Mouse (Mus musculus): ENCODE measurements at regions not wholly inside any gene's neighbourhood (a gene's known extent, or its start where the extent isn't known, plus 50 kb on each side); places are given as distances from the start of the nearest gene placed in this dataset.

DNA sequence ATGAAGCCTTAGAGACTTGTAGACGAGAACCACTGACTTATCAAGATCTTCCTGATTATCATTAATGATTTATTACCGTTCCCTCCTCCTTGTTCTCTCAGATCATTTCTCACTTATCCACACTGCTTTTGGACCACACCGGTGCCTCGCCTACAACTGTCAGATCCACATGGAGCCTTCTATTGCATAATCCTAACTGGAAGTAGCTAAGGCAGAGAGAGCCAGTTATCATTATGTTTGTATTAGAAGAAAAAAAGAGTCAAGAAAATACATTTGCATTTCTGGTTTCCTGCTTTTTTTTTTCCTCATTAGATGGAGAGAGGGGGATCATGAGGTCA lies 147.1 kb upstream of the Usp25 start:
- TF ChIP-seq CTCF (IDR thresholded peaks at IDR 0.05; ENCODE audit: borderline replicate concordance, insufficient read depth, low read depth, low read length) (no peak), POLR2A (IDR thresholded peaks at IDR 0.05; ENCODE audit: borderline replicate concordance, insufficient read depth, low read length) (no peak)
- DNase-seq, result no peak
- Histone ChIP-seq H3K27me3 (ENCODE audit: control insufficient read depth, insufficient read depth, low read length) (no peaks in the 10 kb centered on the region), H3K4me1 (ENCODE audit: control insufficient read depth, insufficient read depth, low read length) (no peaks in the 10 kb centered on the region), H3K4me3 (replicated peaks; ENCODE audit: insufficient read depth, low read depth, low read length) (no peak overlapping the region), H3K27ac (ENCODE audit: insufficient read depth, low read length) (no peak overlapping the region)
- WGBS, result 45% methylated on average over 4 of the region's 4 CpGs

DNA sequence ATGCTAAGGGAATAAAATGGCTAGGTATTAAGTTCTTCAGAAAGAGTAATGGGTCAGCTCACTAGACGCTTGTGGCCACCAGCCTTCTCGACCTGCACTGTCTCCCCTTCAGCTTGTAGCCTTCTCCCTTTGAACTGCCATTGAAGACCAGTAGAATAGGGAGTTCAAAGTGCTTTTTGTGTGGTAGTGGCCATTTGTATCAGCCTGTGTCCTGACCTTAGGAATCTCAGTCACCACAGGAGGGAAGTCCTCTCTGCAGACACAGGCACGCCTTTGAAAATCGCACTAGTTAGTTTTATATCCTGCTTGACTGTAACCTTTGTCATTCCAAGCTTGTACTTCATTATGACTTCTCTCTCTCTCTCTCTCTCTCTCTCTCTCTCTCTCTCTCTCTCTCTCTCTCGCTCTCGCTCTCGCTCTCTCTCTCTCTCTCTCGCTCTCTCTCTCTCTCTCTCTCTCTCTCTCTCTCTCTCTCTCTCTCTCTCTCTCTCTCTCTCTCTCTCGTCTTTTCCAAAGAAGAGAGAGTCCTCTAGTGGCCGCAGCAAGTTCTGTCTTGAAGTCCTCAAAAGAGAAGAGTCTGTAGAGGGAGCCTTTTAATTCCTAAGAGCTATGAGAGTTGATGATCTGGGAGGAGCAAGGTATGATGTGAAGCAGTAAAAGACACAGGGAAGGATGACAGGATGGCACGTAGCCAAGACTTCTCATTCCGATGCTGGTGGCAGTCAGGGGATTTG lies 147.6 kb upstream of the Usp25 start:
- TF ChIP-seq POLR2A (IDR thresholded peaks at IDR 0.05; ENCODE audit: borderline replicate concordance, insufficient read depth, low read length), result no peak
- TF ChIP-seq CTCF (IDR thresholded peaks at IDR 0.05; ENCODE audit: borderline replicate concordance, insufficient read depth, low read depth, low read length), result peak; percentile 5; the same call in 1 of the 2 replicates
- WGBS, result 14% methylated on average over 8 of the region's 12 CpGs

GRCm38 (mm10) chr16:76864392-76864791 lies 149.1 kb upstream of the Usp25 start:
- WGBS, result 89% methylated on average over 3 of the region's 3 CpGs
- Histone ChIP-seq H3K4me1 (ENCODE audit: control insufficient read depth, insufficient read depth, low read length) (no peaks in the 10 kb centered on the region), H3K27me3 (ENCODE audit: control insufficient read depth, insufficient read depth, low read length) (no peaks in the 10 kb centered on the region), H3K4me3 (replicated peaks; ENCODE audit: insufficient read depth, low read depth, low read length) (no peak overlapping the region), H3K27ac (ENCODE audit: insufficient read depth, low read length) (no peak overlapping the region)
- DNase-seq, result no peak
- TF ChIP-seq CTCF (IDR thresholded peaks at IDR 0.05; ENCODE audit: borderline replicate concordance, insufficient read depth, low read depth, low read length) (no peak), POLR2A (IDR thresholded peaks at IDR 0.05; ENCODE audit: borderline replicate concordance, insufficient read depth, low read length) (no peak)

More for the DNA sequence above, 147.6 kb upstream of the Usp25 start:
- Histone ChIP-seq H3K4me3 (replicated peaks; ENCODE audit: insufficient read depth, low read depth, low read length) (peak overlapping the region; percentile 34), H3K27ac (ENCODE audit: insufficient read depth, low read length) (no peak overlapping the region), H3K27me3 (ENCODE audit: control insufficient read depth, insufficient read depth, low read length) (no peaks in the 10 kb centered on the region), H3K4me1 (ENCODE audit: control insufficient read depth, insufficient read depth, low read length) (no peaks in the 10 kb centered on the region)
- peak; percentile 38 to 57 for DNase-seq

- Histone ChIP-seq H3K4me1 (ENCODE audit: control insufficient read depth, insufficient read depth, low read length) (no peaks in the 10 kb centered on the region), H3K27me3 (ENCODE audit: control insufficient read depth, insufficient read depth, low read length) (no peaks in the 10 kb centered on the region), H3K4me3 (replicated peaks; ENCODE audit: insufficient read depth, low read depth, low read length) (no peak overlapping the region), H3K27ac (ENCODE audit: insufficient read depth, low read length) (no peak overlapping the region)
- 56% methylated on average over 2 of the region's 2 CpGs for WGBS
- TF ChIP-seq CTCF (IDR thresholded peaks at IDR 0.05; ENCODE audit: borderline replicate concordance, insufficient read depth, low read depth, low read length) (no peak), POLR2A (IDR thresholded peaks at IDR 0.05; ENCODE audit: borderline replicate concordance, insufficient read depth, low read length) (no peak)
- no peak for DNase-seq
Measured at GRCm38 (mm10) chr16:76855797-76856196, 157.7 kb upstream of the Usp25 start.

DNA sequence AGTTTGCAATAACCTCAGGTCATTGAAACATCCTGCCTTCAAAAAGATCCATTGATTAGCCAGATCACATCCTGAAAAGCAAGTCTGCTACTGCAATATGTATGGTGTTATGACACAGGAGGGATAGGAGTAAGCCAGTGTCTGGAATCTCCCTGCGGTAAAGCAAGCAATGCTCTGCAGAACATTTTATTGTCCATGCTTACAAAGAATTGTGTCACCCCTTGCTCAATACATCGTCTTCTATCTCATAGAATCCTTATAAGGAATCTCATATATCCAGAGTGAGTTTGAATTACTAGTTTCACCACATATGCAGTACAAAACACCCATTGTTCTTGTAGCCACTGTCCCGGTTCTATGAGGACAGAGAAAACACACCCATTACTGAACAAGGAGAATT lies 162.1 kb upstream of the Usp25 start:
- WGBS, result 77% methylated on average over 3 of the region's 3 CpGs
- H3K27me3 ChIP-seq (ENCODE audit: control insufficient read depth, insufficient read depth, low read length), result no peaks in the 10 kb centered on the region
- DNase-seq, result no peak
- TF ChIP-seq CTCF (IDR thresholded peaks at IDR 0.05; ENCODE audit: borderline replicate concordance, insufficient read depth, low read depth, low read length) (no peak), POLR2A (IDR thresholded peaks at IDR 0.05; ENCODE audit: borderline replicate concordance, insufficient read depth, low read length) (no peak)
- H3K27ac ChIP-seq (ENCODE audit: insufficient read depth, low read length), result no peak overlapping the region
- no peaks in the 10 kb centered on the region for H3K4me1 ChIP-seq (ENCODE audit: control insufficient read depth, insufficient read depth, low read length)
- H3K4me3 ChIP-seq (replicated peaks; ENCODE audit: insufficient read depth, low read depth, low read length), result no peak overlapping the region

GRCm38 (mm10) chr16:76837450-76837849 lies 176.1 kb upstream of the Usp25 start:
- Histone ChIP-seq H3K27me3 (ENCODE audit: control insufficient read depth, insufficient read depth, low read length) (no peaks in the 10 kb centered on the region), H3K27ac (ENCODE audit: insufficient read depth, low read length) (no peak overlapping the region), H3K4me3 (replicated peaks; ENCODE audit: insufficient read depth, low read depth, low read length) (no peak overlapping the region), H3K4me1 (ENCODE audit: control insufficient read depth, insufficient read depth, low read length) (no peaks in the 10 kb centered on the region)
- WGBS, result 88% methylated on average over 4 of the region's 4 CpGs
- no peak for TF ChIP-seq POLR2A (IDR thresholded peaks at IDR 0.05; ENCODE audit: borderline replicate concordance, insufficient read depth, low read length)
- TF ChIP-seq CTCF (IDR thresholded peaks at IDR 0.05; ENCODE audit: borderline replicate concordance, insufficient read depth, low read depth, low read length), result no peak
- no peak for DNase-seq

DNA sequence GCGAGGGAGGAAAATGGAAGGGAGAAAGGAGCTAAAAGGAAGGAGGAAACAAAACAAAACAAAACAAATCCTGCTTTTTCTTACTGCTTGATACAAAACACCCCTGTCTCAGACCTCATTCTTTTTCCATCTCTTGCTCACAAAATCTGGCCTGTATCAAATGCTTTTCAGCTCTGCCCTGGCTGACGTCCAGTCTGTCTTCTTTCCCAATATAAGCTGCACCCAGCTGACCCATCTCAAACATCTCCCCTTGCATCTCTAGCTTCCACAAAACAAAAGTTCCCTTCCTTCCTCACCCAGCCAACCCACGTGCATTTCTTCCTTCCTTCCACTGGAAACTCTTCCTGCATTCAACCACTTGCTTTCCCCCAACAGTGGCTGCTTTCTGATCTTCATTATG lies 183.1 kb upstream of the Usp25 start:
- H3K4me3 ChIP-seq (replicated peaks; ENCODE audit: insufficient read depth, low read depth, low read length), result no peak overlapping the region
- H3K4me1 ChIP-seq (ENCODE audit: control insufficient read depth, insufficient read depth, low read length), result no peaks in the 10 kb centered on the region
- TF ChIP-seq POLR2A (IDR thresholded peaks at IDR 0.05; ENCODE audit: borderline replicate concordance, insufficient read depth, low read length) (no peak), CTCF (IDR thresholded peaks at IDR 0.05; ENCODE audit: borderline replicate concordance, insufficient read depth, low read depth, low read length) (no peak)
- 35% methylated on average over 3 of the region's 3 CpGs for WGBS
- no peak overlapping the region for H3K27ac ChIP-seq (ENCODE audit: insufficient read depth, low read length)
- DNase-seq, result no peak
- no peaks in the 10 kb centered on the region for H3K27me3 ChIP-seq (ENCODE audit: control insufficient read depth, insufficient read depth, low read length)

DNA sequence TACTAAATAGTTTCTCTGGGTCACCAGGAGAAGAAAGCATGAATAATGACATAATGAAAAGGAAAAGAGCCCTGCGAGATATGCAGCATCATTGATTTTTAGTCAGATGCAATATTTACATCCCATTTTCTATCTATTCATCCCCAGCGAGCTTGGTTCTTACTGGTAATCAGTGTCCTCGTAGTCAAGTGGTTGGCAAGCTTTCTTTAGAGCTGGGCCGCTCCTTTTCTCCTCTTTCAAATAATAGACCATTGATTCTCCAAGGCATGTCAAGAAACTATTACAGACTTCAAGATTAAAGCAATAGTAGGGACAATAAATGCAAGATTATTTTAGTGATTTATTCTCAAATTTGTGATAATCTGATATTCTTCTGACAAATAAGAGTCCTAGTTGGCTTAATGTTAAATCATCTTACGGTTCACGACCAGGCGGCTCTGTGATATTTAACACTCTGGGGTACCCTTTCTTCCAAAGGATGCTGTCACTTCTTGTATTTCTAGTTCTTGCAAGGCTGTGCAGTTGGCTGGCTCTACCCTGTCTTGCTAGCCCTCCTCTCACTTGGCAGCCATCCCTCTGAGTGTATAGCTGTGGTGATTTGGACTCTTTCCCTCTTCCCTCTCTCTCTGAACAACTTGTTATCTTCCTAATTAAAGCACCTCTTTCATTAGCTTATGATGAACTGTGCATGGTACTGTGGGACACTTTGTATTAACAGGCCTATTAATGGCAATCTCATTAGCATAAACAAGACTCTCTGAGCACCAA lies 185.6 kb upstream of the Usp25 start:
- no peak for TF ChIP-seq POLR2A (IDR thresholded peaks at IDR 0.05; ENCODE audit: borderline replicate concordance, insufficient read depth, low read length)
- no peak for TF ChIP-seq CTCF (IDR thresholded peaks at IDR 0.05; ENCODE audit: borderline replicate concordance, insufficient read depth, low read depth, low read length)
- Histone ChIP-seq H3K27ac (ENCODE audit: insufficient read depth, low read length) (no peak overlapping the region), H3K4me3 (replicated peaks; ENCODE audit: insufficient read depth, low read depth, low read length) (no peak overlapping the region), H3K4me1 (ENCODE audit: control insufficient read depth, insufficient read depth, low read length) (no peaks in the 10 kb centered on the region), H3K27me3 (ENCODE audit: control insufficient read depth, insufficient read depth, low read length) (no peaks in the 10 kb centered on the region)
- no peak for DNase-seq
- 44% methylated on average over 7 of the region's 7 CpGs for WGBS

Data from cerebellum, adult 2 months (tissue).